Mouse (Mus musculus): ENCODE data around the gene Crebrf.

GRCm38 (mm10) chr17:26690236-26690635 lies 25.2 kb upstream of the Crebrf start:
- TF ChIP-seq CTCF (conservative IDR thresholded peaks at IDR 0.05; ENCODE audit: insufficient read depth, insufficient read length, low read depth, low read length) = no peak
- TF ChIP-seq POLR2A (IDR thresholded peaks at IDR 0.05; ENCODE audit: low read depth, low read length) = no peak
